Mouse (Mus musculus) gastrocnemius, postnatal 36 days (tissue): ENCODE data around the gene Hist2h2aa1. TPM values are rescaled to one million over a fixed set of nuclear protein-coding genes. Genes with fewer than 3 reads are reported as not detected.

ENCODE experiments used
- microRNA-seq, 2 experiments: library from miRNA; unstranded; fragments of <30 nt; microRNA quantifications; one replicate each; pipeline ENCODE4 v1.2.0; 2021
- total RNA-seq, 2 experiments: library from RNA; stranded (reverse); gene quantifications; 2 replicates each; pipeline ENCODE4 v1.2.3; 2021

The Hist2h2aa1 gene
- total RNA-seq, 2 experiments from 2014 or later = 2.9 to 7.9 TPM

Small RNA genes within 50 kb of the gene (microRNA-seq; reads per million reads assigned to microRNA genes)
- gene Gm44492 (0 to 0.74 reads per million in 2 experiments), gene Gm47311 (0 reads per million in 2 experiments), gene Gm47313 (0 reads per million in 2 experiments)

Other genes starting within 250 kb of the Hist2h2aa1 start
- 10 to 100 TPM; 17.6 to 23.6 TPM for gene Plekho1, start 249.5 kb upstream of the Hist2h2aa1 start, total RNA-seq
- gene Vps45, start 187.0 kb upstream of the Hist2h2aa1 start, total RNA-seq = 10 to 100 TPM; 13.4 to 17.5 TPM
- 10 to 100 TPM; 46.6 to 49.0 TPM for gene Otud7b, start 141.0 kb upstream of the Hist2h2aa1 start, total RNA-seq
- gene Mtmr11, start 83.5 kb upstream of the Hist2h2aa1 start, total RNA-seq = 1 to 10 TPM; 1.6 to 2.3 TPM
- 10 to 100 TPM; 10.7 to 11.6 TPM for gene Sf3b4, start 73.2 kb upstream of the Hist2h2aa1 start, total RNA-seq
- gene Sv2a, start 64.3 kb upstream of the Hist2h2aa1 start, total RNA-seq = 1 to 10 TPM in 1 of 2 experiments, under 1 TPM in 1; 0.37 to 1.5 TPM
- 10 to 100 TPM; 20.8 to 24.6 TPM for gene Bola1, start 25.8 kb upstream of the Hist2h2aa1 start, total RNA-seq
- under 1 TPM in 1 of 2 experiments, not detected in 1; 0.92 TPM for gene Hist2h2ab, start 25.6 kb upstream of the Hist2h2aa1 start, total RNA-seq
- 10 to 100 TPM in 1 of 2 experiments, 1 to 10 TPM in 1; 9.9 to 10.3 TPM for gene Hist2h2ac, start 24.6 kb upstream of the Hist2h2aa1 start, total RNA-seq
- gene Hist2h2be, start 24.4 kb upstream of the Hist2h2aa1 start, total RNA-seq = 1 to 10 TPM; 4.5 to 5.3 TPM
- 1 to 10 TPM; 7.6 to 8.3 TPM for gene Hist2h3c2, start 6.4 kb upstream of the Hist2h2aa1 start, total RNA-seq
- 100 to 1,000 TPM; 189 to 208 TPM for gene Hist2h2aa2, start 5.2 kb upstream of the Hist2h2aa1 start, total RNA-seq
- not detected for gene Hist2h3c1, start 1.2 kb downstream of the Hist2h2aa1 start, total RNA-seq
- 1 to 10 TPM; 5.9 to 6.8 TPM for gene Hist2h4, start 17.8 kb downstream of the Hist2h2aa1 start, total RNA-seq
- gene Hist2h3b, start 23.2 kb downstream of the Hist2h2aa1 start, total RNA-seq = 10 to 100 TPM; 26.9 to 33.5 TPM
- 10 to 100 TPM; 28.9 to 35.3 TPM for gene Hist2h2bb, start 24.3 kb downstream of the Hist2h2aa1 start, total RNA-seq
- under 1 TPM; 0.10 to 0.30 TPM for gene Fcgr1, start 48.5 kb downstream of the Hist2h2aa1 start, total RNA-seq
- not detected for gene BC107364, start 206.8 kb downstream of the Hist2h2aa1 start, total RNA-seq